Mouse (Mus musculus) erythroblast, embryonic 14.5 days (primary cell): ENCODE data around the gene Alpk1.

Experiments
- GATA1 ChIP-seq: IDR thresholded peaks from 2 replicates; pipeline ENCODE4 v1.6.1; 2012; ENCODE audit warnings: low read length, inconsistent platforms, mixed read lengths
- TAL1 ChIP-seq: IDR thresholded peaks from 3 replicates; pipeline ENCODE4 v1.6.1; 2012; ENCODE audit warnings: low read length, inconsistent platforms, mixed read lengths

DNA sequence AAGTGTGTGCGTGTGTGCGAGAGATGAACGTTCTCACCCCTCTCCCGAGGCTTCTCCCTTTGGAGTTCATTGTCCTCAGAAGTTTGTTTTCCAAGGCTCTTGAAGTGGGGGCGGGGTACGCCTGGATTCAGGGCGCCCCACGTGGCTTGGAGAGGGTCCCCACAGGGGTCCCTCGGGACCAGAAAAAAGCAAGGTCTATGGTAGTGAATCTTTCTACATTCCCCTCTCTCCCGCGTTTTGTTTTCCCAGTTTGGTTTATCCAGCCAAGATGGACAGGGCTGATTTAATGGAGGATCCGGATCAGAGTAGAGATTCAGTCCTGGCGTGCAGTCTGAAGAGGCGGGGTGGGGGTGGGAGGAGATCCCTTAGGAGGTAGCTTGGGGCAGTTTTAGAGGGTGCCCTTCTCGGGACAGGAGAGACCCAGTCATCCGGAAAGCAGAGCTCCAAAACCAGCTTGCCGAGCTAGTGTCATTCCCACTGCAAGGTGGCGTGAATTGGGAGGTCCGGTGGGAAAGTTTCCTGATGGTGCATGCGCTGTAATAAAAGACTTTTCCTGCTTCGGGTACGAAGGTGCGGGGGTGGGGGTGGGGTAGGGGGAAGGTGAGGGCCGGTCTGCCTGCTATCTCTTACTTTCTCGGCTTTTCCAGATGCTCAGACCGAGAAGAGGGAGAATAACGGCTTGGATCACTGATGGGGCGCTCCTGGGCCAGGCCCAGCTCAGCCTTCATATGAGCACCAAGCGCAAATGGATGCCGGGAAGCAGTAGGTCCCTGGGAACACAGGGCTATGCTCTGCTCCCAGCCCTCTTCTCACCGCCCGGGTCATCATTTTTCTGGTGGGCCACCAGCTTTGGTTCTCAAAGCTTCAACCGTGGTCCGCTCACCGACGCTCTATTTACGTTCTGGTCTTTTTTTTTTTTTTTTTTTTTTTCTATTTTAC is 139.3 kb downstream of the Alpk1 start:
- no peak for TF ChIP-seq TAL1
- TF ChIP-seq GATA1: no peak
